Mouse (Mus musculus): ENCODE measurements around the gene Atf7.

- TF ChIP-seq CTCF (conservative IDR thresholded peaks at IDR 0.05 in 1 of 2, IDR thresholded peaks at IDR 0.05 in 1 of 2; ENCODE audit: low read depth in 2 of 2, low read length in 2 of 2) (no peak), BHLHE40 (IDR thresholded peaks at IDR 0.05; ENCODE audit: low read depth, low read length) (no peak), MAX (IDR thresholded peaks at IDR 0.05; ENCODE audit: low read length) (no peak), PAX5 (IDR thresholded peaks at IDR 0.05; ENCODE audit: low read length) (no peak), UBTF (IDR thresholded peaks at IDR 0.05; ENCODE audit: low read depth, low read length) (no peak), ETS1 (conservative IDR thresholded peaks at IDR 0.05; ENCODE audit: low read depth, low read length) (no peak), POLR2A (IDR thresholded peaks at IDR 0.05; ENCODE audit: low read depth, low read length) (no peak), ZKSCAN1 (IDR thresholded peaks at IDR 0.05; ENCODE audit: borderline replicate concordance, low read depth, low read length) (no peak), GABPA (IDR thresholded peaks at IDR 0.05; ENCODE audit: insufficient replicate concordance, low read depth, low read length) (no peak), ZMIZ1 (IDR thresholded peaks at IDR 0.05; ENCODE audit: low read depth, low read length) (no peak)
Observed at GRCm38 (mm10) chr15:102657926-102658381, 32.7 kb upstream of the Atf7 start.

Data from CH12.LX (cell line).